Mouse (Mus musculus) CH12.LX (cell line): ENCODE results near the gene Tjp3.

Experiments used
- CHD2 ChIP-seq: IDR thresholded peaks from 2 replicates; pipeline ENCODE4 v1.6.1; 2011; ENCODE audit warnings: low read length, improper control_type of control experiment
- CTCF ChIP-seq, 2 experiments: IDR thresholded peaks in 1 of 2; conservative IDR thresholded peaks in 1 of 2; 2 replicates each; pipeline ENCODE4 v1.5.1; 2011 to 2012; ENCODE audit warnings: low read depth in 2 of 2, low read length in 2 of 2, improper control_type of control experiment in 1 of 2, inconsistent platforms in 1 of 2, mild to moderate bottlenecking in 1 of 2, moderate library complexity in 1 of 2
- EP300 ChIP-seq: IDR thresholded peaks from 2 replicates; pipeline ENCODE4 v1.6.1; 2011; ENCODE audit warnings: low read length, improper control_type of control experiment
- JUND ChIP-seq: conservative IDR thresholded peaks from 2 replicates; pipeline ENCODE4 v1.6.1; 2011; ENCODE audit warnings: low read depth, low read length, improper control_type of control experiment
- NRF1 ChIP-seq: IDR thresholded peaks from 2 replicates; pipeline ENCODE4 v1.6.1; 2014; ENCODE audit warnings: low read depth, mild to moderate bottlenecking, inconsistent platforms, low read length, improper control_type of control experiment, moderate library complexity
- PAX5 ChIP-seq: IDR thresholded peaks from 2 replicates; pipeline ENCODE4 v1.6.1; 2012; ENCODE audit warnings: low read length, inconsistent platforms, mixed read lengths
- POLR2A ChIP-seq: IDR thresholded peaks from 2 replicates; pipeline ENCODE4 v1.6.1; 2011; ENCODE audit warnings: low read depth, mild to moderate bottlenecking, improper control_type of control experiment, low read length
- UBTF ChIP-seq: IDR thresholded peaks from 2 replicates; pipeline ENCODE4 v1.6.1; 2012; ENCODE audit warnings: low read depth, mild to moderate bottlenecking, inconsistent platforms, low read length, improper control_type of control experiment, moderate library complexity
- USF2 ChIP-seq: conservative IDR thresholded peaks from 2 replicates; pipeline ENCODE4 v1.6.1; 2011; ENCODE audit warnings: low read depth, low read length, improper control_type of control experiment

- no peak for TF ChIP-seq CTCF (conservative IDR thresholded peaks at IDR 0.05 in 1 of 2, IDR thresholded peaks at IDR 0.05 in 1 of 2; ENCODE audit: low read depth in 2 of 2, low read length in 2 of 2)
- TF ChIP-seq PAX5: no peak
- no peak for TF ChIP-seq POLR2A
- TF ChIP-seq EP300: no peak
- TF ChIP-seq NRF1: no peak
- no peak for TF ChIP-seq CHD2
- no peak for TF ChIP-seq JUND
- TF ChIP-seq USF2: no peak
- TF ChIP-seq UBTF: no peak
Measured at GRCm38 (mm10) chr10:81329194-81329975, 38.0 kb upstream of the Tjp3 start.
